Mouse (Mus musculus) embryonic facial prominence, embryonic 10.5 days (tissue): ENCODE results near the gene Rnf167. TPM values are rescaled to one million over a fixed set of nuclear protein-coding genes. Genes with fewer than 3 reads are reported as not detected.
A peak's percentile ranks its signal among the peaks of the same experiment; 100 is the strongest.

Source experiments
- DNase-seq: peaks from one replicate; pipeline ENCODE4 v3.0.0-alpha.2; 2017; ENCODE audit warnings: low spot score
- H3K27ac ChIP-seq: fragments of 300-500 bp; sonication (generic); replicated peaks from 2 replicates; pipeline ENCODE4 v1.5.1; 2016; ENCODE audit warnings: mild to moderate bottlenecking
- H3K27me3 ChIP-seq: fragments of 300-500 bp; sonication (generic); replicated peaks from 2 replicates; pipeline ENCODE4 v1.6.1; 2016; ENCODE audit warnings: low read depth, mild to moderate bottlenecking; ENCODE audit not compliant: poor library complexity, severe bottlenecking
- H3K36me3 ChIP-seq: fragments of 300-500 bp; sonication (generic); replicated peaks from 2 replicates; pipeline ENCODE4 v1.6.1; 2016; ENCODE audit warnings: mild to moderate bottlenecking, moderate library complexity
- H3K4me1 ChIP-seq: fragments of 300-500 bp; sonication (generic); 2 replicates; pipeline ENCODE4 v1.6.1; 2016
- H3K4me3 ChIP-seq: fragments of 300-500 bp; sonication (generic); 2 replicates; pipeline ENCODE4 v1.5.1; 2016; ENCODE audit warnings: mild to moderate bottlenecking, moderate library complexity
- H3K9me3 ChIP-seq: fragments of 300-500 bp; sonication (generic); 2 replicates; pipeline ENCODE4 v1.6.1; 2016; ENCODE audit warnings: mild to moderate bottlenecking
- WGBS: fragments of 180-500 bp; shearing (Covaris S2); methylation state at CpG from one replicate; pipeline ENCODE4 v1.1.7; 2016; 5-methylcytosine and 5-hydroxymethylcytosine counted together
- polyA plus RNA-seq: library from polyadenylated mRNA; unstranded; fragments of >200 nt; fragmentation: Nextera tagmentation; extraction: Ambion mirVana; gene quantifications from 2 replicates; pipeline ENCODE4 v1.2.1, GENCODE M21; 2016

Rnf167 gene
- polyA plus RNA-seq, 1 experiment from 2014 or later = 91.9 TPM

GRCm38 (mm10) chr11:70688372-70688771 is 41.3 kb downstream of the Rnf167 start:
- WGBS = 12% methylated on average over 8 of the region's 8 CpGs
- peak; percentile 20 for DNase-seq
- Histone ChIP-seq H3K36me3 (peaks cover 28% of the 10 kb centered on the region), H3K27ac (peak overlapping the region; percentile 92), H3K27me3 (no peaks in the 10 kb centered on the region), H3K4me3 (peak overlapping the region; percentile 91), H3K4me1 (peaks cover 25% of the 10 kb centered on the region), H3K9me3 (no peaks in the 10 kb centered on the region)

- Histone ChIP-seq H3K4me1 (peaks cover 25% of the 10 kb centered on the region), H3K4me3 (no peak overlapping the region), H3K27me3 (no peaks in the 10 kb centered on the region), H3K27ac (no peak overlapping the region), H3K9me3 (no peaks in the 10 kb centered on the region), H3K36me3 (peaks cover 16% of the 10 kb centered on the region)
- WGBS = 64% methylated on average over 4 of the region's 4 CpGs
- no peak for DNase-seq
Observed at GRCm38 (mm10) chr11:70689578-70689977, 42.5 kb downstream of the Rnf167 start.

- Histone ChIP-seq H3K27me3 (no peaks in the 10 kb centered on the region), H3K4me3 (no peak overlapping the region), H3K27ac (no peak overlapping the region), H3K36me3 (no peaks in the 10 kb centered on the region), H3K9me3 (no peaks in the 10 kb centered on the region), H3K4me1 (peaks cover 6% of the 10 kb centered on the region)
- no peak for DNase-seq
- 69% methylated on average over 3 of the region's 3 CpGs for WGBS
Observed at GRCm38 (mm10) chr11:70693504-70693903, 46.5 kb downstream of the Rnf167 start.

GRCm38 (mm10) chr11:70697376-70697775 is 50.3 kb downstream of the Rnf167 start:
- Histone ChIP-seq H3K27me3 (no peaks in the 10 kb centered on the region), H3K9me3 (no peaks in the 10 kb centered on the region), H3K36me3 (no peaks in the 10 kb centered on the region), H3K27ac (no peak overlapping the region), H3K4me1 (peaks cover 25% of the 10 kb centered on the region), H3K4me3 (no peak overlapping the region)
- 77% methylated on average over 3 of the region's 3 CpGs for WGBS
- DNase-seq = no peak

- Histone ChIP-seq H3K27ac (no peak overlapping the region), H3K4me1 (peaks cover 30% of the 10 kb centered on the region), H3K4me3 (peak overlapping the region; percentile 93), H3K36me3 (peaks cover 15% of the 10 kb centered on the region), H3K9me3 (no peaks in the 10 kb centered on the region), H3K27me3 (no peaks in the 10 kb centered on the region)
- WGBS = 58% methylated on average over 2 of the region's 2 CpGs
- DNase-seq = no peak
Observed at GRCm38 (mm10) chr11:70699051-70699450, 52.0 kb downstream of the Rnf167 start.

GRCm38 (mm10) chr11:70699722-70700556 is 52.9 kb downstream of the Rnf167 start, which contains the start of the genes Inca1 and Kif1c:
Inca1 (minus strand) TSS chr11:70700155.
Kif1c (plus strand) TSS chr11:70700548.
- WGBS = 1% methylated on average over 69 of the region's 69 CpGs

GRCm38 (mm10) chr11:70700613-70701012 is 53.6 kb downstream of the Rnf167 start:
- Histone ChIP-seq H3K9me3 (no peaks in the 10 kb centered on the region), H3K36me3 (peaks cover 31% of the 10 kb centered on the region), H3K27me3 (no peaks in the 10 kb centered on the region), H3K27ac (peak overlapping the region; percentile 95), H3K4me1 (peaks cover 30% of the 10 kb centered on the region), H3K4me3 (peak overlapping the region; percentile 93)
- peak; percentile 72 for DNase-seq
- whole genome bisulfite sequencing = under 1% methylated on average over 34 of the region's 34 CpGs

More at GRCm38 (mm10) chr11:70699722-70700556, 52.9 kb downstream of the Rnf167 start, which contains the start of the genes Inca1 and Kif1c:
- peak; percentile 94 for DNase-seq
- Histone ChIP-seq H3K4me3 (peak within 1 kb of the TSS; percentile 93), H3K9me3 (no peaks in the 10 kb centered on the region), H3K27me3 (no peaks in the 10 kb centered on the region), H3K4me1 (peaks cover 30% of the 10 kb centered on the region), H3K36me3 (peaks cover 24% of the 10 kb centered on the region), H3K27ac (peak within 1 kb of the TSS; percentile 95)

Other genes with a start within 250 kb of the Rnf167 start
- 60.7 and 62.0 TPM in 2 replicates for gene Pelp1, start 237.2 kb upstream of the Rnf167 start, polyA plus RNA-seq
- gene Arrb2, start 214.6 kb upstream of the Rnf167 start, polyA plus RNA-seq = 28.4 and 29.4 TPM in 2 replicates
- gene Med11, start 195.3 kb upstream of the Rnf167 start, polyA plus RNA-seq = 44.1 TPM in 2 replicates
- gene Zmynd15, start 187.8 kb upstream of the Rnf167 start, polyA plus RNA-seq = 0.16 and 0.45 TPM in 2 replicates
- gene Cxcl16, start 187.3 kb upstream of the Rnf167 start, polyA plus RNA-seq = 0.39 and 0.65 TPM in 2 replicates
- gene Tm4sf5, start 142.0 kb upstream of the Rnf167 start, polyA plus RNA-seq = 0.35 and 0.77 TPM in 2 replicates
- not detected in 2 replicates for gene Vmo1, start 132.6 kb upstream of the Rnf167 start, polyA plus RNA-seq
- gene Gltpd2, start 128.0 kb upstream of the Rnf167 start, polyA plus RNA-seq = 0.43 and 0.44 TPM in 2 replicates
- gene Psmb6, start 121.9 kb upstream of the Rnf167 start, polyA plus RNA-seq = 1,123 and 1,132 TPM in 2 replicates
- not detected in 2 replicates for gene Gm40193, start 114.3 kb upstream of the Rnf167 start, polyA plus RNA-seq
- 3.2 and 3.7 TPM in 2 replicates for gene Pld2, start 107.2 kb upstream of the Rnf167 start, polyA plus RNA-seq
- 14.6 and 15.2 TPM in 2 replicates for gene Mink1, start 84.4 kb upstream of the Rnf167 start, polyA plus RNA-seq
- gene 4930544D05Rik, start 31.4 kb upstream of the Rnf167 start, polyA plus RNA-seq = not detected in 2 replicates
- not detected in 2 replicates for gene Chrne, start 28.0 kb upstream of the Rnf167 start, polyA plus RNA-seq
- 0.26 and 0.76 TPM in 2 replicates for gene Gp1ba, start 8.1 kb upstream of the Rnf167 start, polyA plus RNA-seq
- 135 and 137 TPM in 2 replicates for gene Slc25a11, start 244 bp downstream of the Rnf167 start, polyA plus RNA-seq
- gene Pfn1, start 7.4 kb downstream of the Rnf167 start, polyA plus RNA-seq = 2,153 and 2,165 TPM in 2 replicates
- gene Eno3, start 10.0 kb downstream of the Rnf167 start, polyA plus RNA-seq = 72.9 and 88.4 TPM in 2 replicates
- gene Spag7, start 22.2 kb downstream of the Rnf167 start, polyA plus RNA-seq = 181 and 185 TPM in 2 replicates
- gene Camta2, start 40.9 kb downstream of the Rnf167 start, polyA plus RNA-seq = 10.5 and 10.9 TPM in 2 replicates
- gene Inca1, start 52.9 kb downstream of the Rnf167 start, polyA plus RNA-seq = 0.69 and 0.99 TPM in 2 replicates
- 1.6 and 2.0 TPM in 2 replicates for gene Kif1c, start 53.3 kb downstream of the Rnf167 start, polyA plus RNA-seq
- gene Zfp3, start 117.0 kb downstream of the Rnf167 start, polyA plus RNA-seq = 4.7 and 5.7 TPM in 2 replicates
- not detected in 2 replicates for gene Scimp, start 165.4 kb downstream of the Rnf167 start, polyA plus RNA-seq
- gene Rabep1, start 197.5 kb downstream of the Rnf167 start, polyA plus RNA-seq = 36.5 and 39.6 TPM in 2 replicates